Mouse (Mus musculus): Measurements from ENCODE around the gene Plekho2.

Plekho2 gene

GRCm38 (mm10) chr9:65586406-65587269, 6.8 kb upstream of the Plekho2 start, which contains the start of gene Pif1:
TSS of gene Pif1 (plus strand) at chr9:65587160.
- DNase-seq (ENCODE audit: low read depth, low spot score), result peak; percentile 84

GRCm38 (mm10) chr9:65583045-65583444, 3.2 kb upstream of the Plekho2 start:
- DNase-seq (ENCODE audit: low read depth, low spot score), result peak; percentile 57

GRCm38 (mm10) chr9:65580401-65581256, 789 bp upstream of the Plekho2 start:
- DNase-seq (ENCODE audit: low read depth, low spot score), result peak; percentile 92

GRCm38 (mm10) chr9:65578801-65579249, 1.0 kb downstream of the Plekho2 start:
- DNase-seq (ENCODE audit: low read depth, low spot score), result peak; percentile 70

- DNase-seq (ENCODE audit: low read depth, low spot score), result no peak
These were observed 2.2 kb downstream of the Plekho2 start for GRCm38 (mm10) chr9:65577511-65578196.

- DNase-seq (ENCODE audit: low read depth, low spot score), result no peak
These were observed 2.9 kb downstream of the Plekho2 start for GRCm38 (mm10) chr9:65576861-65577510.

- peak; percentile 50 for DNase-seq (ENCODE audit: low read depth, low spot score)
These were observed 4.2 kb downstream of the Plekho2 start for GRCm38 (mm10) chr9:65575393-65576196.

GRCm38 (mm10) chr9:65574513-65575392, 5.1 kb downstream of the Plekho2 start:
- no peak for DNase-seq (ENCODE audit: low read depth, low spot score)

GRCm38 (mm10) chr9:65572837-65573236, 7.0 kb downstream of the Plekho2 start:
- DNase-seq (ENCODE audit: low read depth, low spot score), result no peak

- DNase-seq (ENCODE audit: low read depth, low spot score), result no peak
These were observed 10.3 kb downstream of the Plekho2 start for GRCm38 (mm10) chr9:65569491-65569971.

- DNase-seq (ENCODE audit: low read depth, low spot score), result no peak
These were observed 11.1 kb downstream of the Plekho2 start for GRCm38 (mm10) chr9:65568787-65569186.

GRCm38 (mm10) chr9:65564698-65565097, 15.1 kb downstream of the Plekho2 start:
- no peak for DNase-seq (ENCODE audit: low read depth, low spot score)

GRCm38 (mm10) chr9:65563073-65563472, 16.8 kb downstream of the Plekho2 start:
- no peak for DNase-seq (ENCODE audit: low read depth, low spot score)

- no peak for DNase-seq (ENCODE audit: low read depth, low spot score)
These were observed 17.7 kb downstream of the Plekho2 start for GRCm38 (mm10) chr9:65562081-65562506.

GRCm38 (mm10) chr9:65561016-65561415, 18.8 kb downstream of the Plekho2 start:
- no peak for DNase-seq (ENCODE audit: low read depth, low spot score)

- no peak for DNase-seq (ENCODE audit: low read depth, low spot score)
These were observed 21.0 kb downstream of the Plekho2 start for GRCm38 (mm10) chr9:65558806-65559205.

GRCm38 (mm10) chr9:65556979-65557378, 22.9 kb downstream of the Plekho2 start:
- no peak for DNase-seq (ENCODE audit: low read depth, low spot score)

GRCm38 (mm10) chr9:65556349-65556748, 23.5 kb downstream of the Plekho2 start:
- no peak for DNase-seq (ENCODE audit: low read depth, low spot score)

GRCm38 (mm10) chr9:65555621-65556020, 24.2 kb downstream of the Plekho2 start:
- DNase-seq (ENCODE audit: low read depth, low spot score), result no peak

All from CD4-positive helper T cell, adult 2 months (primary cell).